Mouse (Mus musculus) embryonic fibroblast, embryonic 13.5 days (primary cell): ENCODE results near the gene Cryzl1. TPM values are rescaled to one million over a fixed set of nuclear protein-coding genes. Genes with fewer than 3 reads are reported as not detected.
A peak's percentile ranks its signal among the peaks of the same experiment; 100 is the strongest.

Experiments used
- H3K27ac ChIP-seq: 2 replicates; pipeline ENCODE4 v1.5.1; 2012; ENCODE audit warnings: low read length, control low read depth, inconsistent platforms; ENCODE audit not compliant: insufficient read depth
- H3K4me1 ChIP-seq: 2 replicates; pipeline ENCODE4 v1.6.1; 2011; ENCODE audit warnings: low read length; ENCODE audit not compliant: control insufficient read depth, insufficient read depth
- H3K4me3 ChIP-seq: 2 replicates; pipeline ENCODE4 v1.5.1; 2011; ENCODE audit warnings: mild to moderate bottlenecking, control low read depth, low read length; ENCODE audit not compliant: insufficient read depth
- CTCF ChIP-seq: IDR thresholded peaks from 2 replicates; pipeline ENCODE4 v1.5.1; 2011; ENCODE audit warnings: mild to moderate bottlenecking, control low read depth, low read length, moderate library complexity, borderline replicate concordance; ENCODE audit not compliant: insufficient read depth
- POLR2A ChIP-seq: IDR thresholded peaks from 2 replicates; pipeline ENCODE4 v1.6.1; 2011; ENCODE audit warnings: low read depth, mild to moderate bottlenecking, control low read depth, low read length, moderate library complexity
- polyA plus RNA-seq: library from polyadenylated mRNA; stranded (reverse); fragments of >200 nt; gene quantifications from 2 replicates; pipeline ENCODE4 v1.2.4, GENCODE M21; 2011; ENCODE audit warnings: low read depth; ENCODE audit not compliant: missing spikeins, insufficient read length

The Cryzl1 gene
- polyA plus RNA-seq, 1 experiment, result 68.6 TPM

DNA sequence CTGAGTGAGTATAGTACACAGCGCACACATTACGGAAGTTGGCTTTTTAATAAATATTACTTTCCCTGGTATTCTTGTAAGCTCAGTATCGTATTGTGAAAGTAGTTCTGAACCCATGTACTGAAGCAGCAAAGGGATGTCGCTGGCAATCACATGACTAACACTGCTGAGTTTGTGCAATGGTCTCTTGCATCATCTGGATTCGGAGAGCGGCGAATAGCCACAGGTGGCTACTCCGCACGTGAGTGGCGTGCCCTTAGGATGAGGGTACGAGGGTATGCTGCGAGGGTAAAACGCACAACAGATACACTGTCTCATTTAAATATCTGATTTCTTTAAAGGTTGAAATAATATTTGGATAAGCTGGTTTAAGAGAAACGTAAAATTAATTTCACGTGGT lies 1.3 kb downstream of the Cryzl1 start:
- H3K4me1 ChIP-seq, result peaks cover 4% of the 10 kb centered on the region; the same call in 1 of the 2 replicates
- H3K4me3 ChIP-seq, result peak overlapping the region; percentile 72
- H3K27ac ChIP-seq, result 0 out of 2 replicates have a peak overlapping the region, but pooled peaks have one; percentile 16
- TF ChIP-seq CTCF (no peak), POLR2A (no peak)

DNA sequence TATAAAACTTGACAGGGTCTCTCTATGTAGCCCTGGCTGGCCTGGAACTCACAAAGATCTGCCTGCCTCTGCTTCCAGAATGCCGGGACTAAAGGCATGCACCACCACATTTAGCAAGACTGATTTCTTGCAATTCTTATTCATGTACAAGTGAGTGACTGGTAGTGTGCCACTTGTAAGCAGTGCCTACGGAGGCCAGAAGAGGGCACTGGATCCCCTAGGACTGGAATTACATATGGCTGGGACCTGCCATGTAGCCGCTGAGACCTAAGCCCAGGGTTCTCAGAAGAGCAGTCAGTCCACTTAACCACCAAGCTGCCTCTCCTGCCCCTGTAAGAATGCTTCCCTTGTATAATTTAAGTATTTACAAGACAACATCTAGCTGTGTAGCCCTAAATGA lies 4.5 kb downstream of the Cryzl1 start:
- TF ChIP-seq POLR2A, result no peak
- peak; percentile 58; the same call in 1 of the 2 replicates for TF ChIP-seq CTCF

DNA sequence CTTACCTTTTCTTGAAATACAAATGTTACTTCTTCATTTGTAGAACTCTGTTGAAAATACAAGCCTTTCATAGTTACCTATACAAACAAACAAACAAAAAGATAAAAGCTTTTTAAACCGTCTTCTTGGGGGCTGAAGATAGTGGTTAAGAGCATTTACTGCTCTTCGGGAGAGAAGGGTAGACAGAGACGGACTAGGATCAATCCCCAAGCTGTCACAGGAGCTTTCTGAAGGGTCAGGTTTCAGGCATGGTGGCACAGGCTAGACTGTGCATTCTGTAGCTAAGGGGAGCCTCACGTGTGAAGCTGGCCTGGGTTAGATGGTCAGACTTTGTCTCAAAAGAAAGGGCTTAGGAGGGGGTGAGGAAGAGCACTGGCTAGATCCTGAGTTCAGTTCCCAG lies 11.4 kb downstream of the Cryzl1 start:
- Histone ChIP-seq H3K27ac (no peak overlapping the region), H3K4me1 (no peaks in the 10 kb centered on the region), H3K4me3 (no peak overlapping the region)
- TF ChIP-seq POLR2A (no peak), CTCF (no peak)

More for the DNA sequence above, 4.5 kb downstream of the Cryzl1 start:
- Histone ChIP-seq H3K4me3 (no peak overlapping the region), H3K27ac (no peak overlapping the region), H3K4me1 (no peaks in the 10 kb centered on the region; the same call in 1 of the 2 replicates)

DNA sequence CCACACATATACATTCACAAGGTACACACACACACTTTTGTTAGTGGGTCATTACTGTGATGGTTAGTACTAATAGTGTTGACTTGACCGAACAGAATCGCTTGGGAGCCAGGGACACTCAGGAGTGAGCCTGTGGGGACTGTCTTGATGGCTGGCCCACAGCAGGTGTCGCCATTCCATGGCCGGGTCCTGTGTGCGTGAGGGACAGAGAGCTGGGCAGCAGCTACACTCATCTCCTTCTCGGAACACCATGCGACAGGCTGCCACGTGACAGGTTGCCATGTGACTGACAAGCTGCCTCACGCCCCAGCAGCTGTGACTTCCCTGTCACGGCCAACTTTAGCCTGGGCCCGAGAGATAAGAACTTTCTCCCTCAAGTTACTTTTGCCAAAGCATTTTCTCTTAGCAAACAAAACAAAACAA lies 11.8 kb downstream of the Cryzl1 start:
- no peak for TF ChIP-seq CTCF
- no peak for TF ChIP-seq POLR2A
- H3K27ac ChIP-seq, result no peak overlapping the region

DNA sequence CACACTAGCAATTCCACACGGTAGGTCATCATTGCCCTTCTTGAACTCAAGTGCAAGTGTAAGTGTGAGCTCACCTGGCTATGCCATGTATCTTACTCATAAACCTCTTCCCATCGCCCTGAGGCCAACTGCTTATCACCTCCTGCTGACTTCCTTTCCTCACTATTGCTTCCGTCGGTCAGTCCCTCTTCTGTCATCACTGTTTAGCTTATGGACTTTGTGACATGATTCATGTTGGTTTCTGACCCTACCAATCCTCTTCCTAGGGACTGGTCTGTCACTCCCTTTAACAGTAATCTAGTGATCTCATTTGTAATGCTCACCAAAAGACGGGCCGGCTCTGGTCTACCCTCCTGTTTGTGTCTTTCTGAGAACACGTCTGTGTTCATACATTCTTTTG lies 18.5 kb downstream of the Cryzl1 start:
- H3K4me3 ChIP-seq, result no peak overlapping the region
- TF ChIP-seq POLR2A (no peak), CTCF (no peak)
- H3K27ac ChIP-seq, result no peak overlapping the region
- H3K4me1 ChIP-seq, result no peaks in the 10 kb centered on the region

More for the DNA sequence above, 11.8 kb downstream of the Cryzl1 start:
- Histone ChIP-seq H3K4me3 (no peak overlapping the region), H3K4me1 (no peaks in the 10 kb centered on the region)

DNA sequence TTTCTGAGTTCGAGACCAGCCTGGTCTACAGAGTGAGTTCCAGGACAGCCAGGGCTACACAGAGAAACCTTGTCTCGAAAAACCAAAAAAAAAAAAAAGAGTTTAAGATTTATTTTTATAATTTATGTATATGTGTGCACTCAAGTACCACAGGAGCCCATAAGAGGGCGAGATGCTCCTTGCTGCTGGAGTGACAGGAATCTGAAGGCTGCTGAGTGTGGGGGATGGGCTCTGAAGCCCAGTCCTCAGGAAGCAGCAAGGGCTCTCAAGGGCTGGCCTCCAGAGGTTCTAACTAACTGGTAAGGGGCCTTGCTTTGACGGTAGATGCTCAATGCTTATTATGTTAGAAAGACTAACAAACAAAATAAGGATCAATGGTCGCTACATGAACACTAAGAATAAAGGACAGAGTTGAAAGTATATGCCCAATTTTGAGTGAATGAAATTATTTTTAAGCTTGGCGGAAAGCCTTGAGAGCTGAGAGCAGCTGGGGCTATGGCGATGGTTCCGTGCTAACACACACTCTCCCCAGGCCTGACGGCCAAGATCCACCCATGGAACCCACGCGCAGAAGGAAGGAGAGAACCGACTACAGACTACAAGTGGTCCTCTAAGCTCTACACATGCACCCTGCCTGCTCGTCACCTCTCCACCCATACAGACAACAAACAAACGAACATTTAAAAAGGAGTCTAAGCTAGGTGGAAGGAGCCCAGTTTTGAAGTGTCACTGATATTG lies 24.0 kb downstream of the Cryzl1 start:
- TF ChIP-seq CTCF (0 out of 2 replicates have a peak, but pooled peaks have one; percentile 20), POLR2A (no peak)
- Histone ChIP-seq H3K27ac (no peak overlapping the region), H3K4me1 (no peaks in the 10 kb centered on the region), H3K4me3 (no peak overlapping the region)

DNA sequence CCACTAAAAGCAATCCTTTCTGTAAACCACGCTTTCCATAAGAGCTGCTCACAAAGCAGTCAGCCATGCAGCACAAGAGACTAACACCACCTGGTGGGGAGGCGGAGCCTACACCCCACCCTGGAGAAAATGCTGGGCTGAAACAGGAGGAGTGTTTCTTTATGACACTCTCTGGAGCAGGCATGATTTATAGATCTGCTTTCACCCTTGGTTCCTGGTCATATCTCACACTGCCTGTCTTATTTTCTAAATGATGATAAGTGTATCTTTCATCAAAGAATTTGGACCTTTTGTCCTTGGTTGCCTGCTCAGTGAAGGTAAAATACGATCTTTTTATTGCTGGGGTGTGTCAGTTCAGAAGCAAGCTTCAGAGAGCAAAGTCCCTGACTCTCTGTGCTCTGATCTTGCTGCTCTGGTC lies 26.0 kb downstream of the Cryzl1 start:
- TF ChIP-seq CTCF (no peak), POLR2A (no peak)
- Histone ChIP-seq H3K4me1 (no peaks in the 10 kb centered on the region), H3K27ac (no peak overlapping the region), H3K4me3 (no peak overlapping the region)

DNA sequence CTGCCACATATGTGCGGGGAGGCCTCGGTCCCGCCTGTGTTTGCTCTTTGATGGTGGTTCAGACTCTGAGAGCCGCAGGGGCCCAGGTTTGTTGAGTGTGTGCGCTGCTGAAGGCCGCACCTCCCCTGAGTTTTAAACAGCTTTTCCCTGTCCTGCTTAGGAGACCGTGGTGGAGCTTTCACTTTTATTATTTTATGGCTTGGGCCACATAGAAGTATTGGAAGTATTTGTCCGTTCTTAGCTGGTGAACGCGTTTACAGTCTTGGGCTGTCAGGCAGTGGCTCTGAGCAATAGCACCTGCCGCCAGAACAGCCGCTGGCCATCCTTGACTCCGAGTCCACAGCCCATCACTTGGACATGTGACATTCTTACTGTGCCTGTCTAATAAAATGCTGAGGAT lies 26.9 kb downstream of the Cryzl1 start:
- TF ChIP-seq CTCF (no peak), POLR2A (no peak)
- H3K4me1 ChIP-seq, result no peaks in the 10 kb centered on the region
- H3K4me3 ChIP-seq, result no peak overlapping the region
- H3K27ac ChIP-seq, result no peak overlapping the region

DNA sequence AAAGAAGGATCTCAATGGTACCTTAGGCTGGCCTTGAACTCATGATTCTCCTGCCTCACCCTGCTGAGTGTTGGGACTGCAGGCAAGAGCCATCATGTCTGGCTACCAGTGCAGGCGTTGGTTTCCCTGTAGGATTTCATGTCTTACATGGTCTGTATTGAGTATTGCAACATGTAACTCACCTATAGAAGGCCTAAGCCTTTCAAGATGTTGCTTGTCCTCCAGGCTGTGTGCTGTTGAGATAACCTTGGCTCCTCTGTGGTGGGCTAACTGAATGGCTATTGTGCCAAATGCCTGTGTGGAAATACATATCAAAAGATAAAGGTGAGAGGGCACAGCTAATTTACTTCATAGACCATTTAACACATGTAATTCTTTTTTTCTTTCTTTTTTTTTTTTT lies 29.8 kb downstream of the Cryzl1 start:
- no peak overlapping the region for H3K4me3 ChIP-seq

DNA sequence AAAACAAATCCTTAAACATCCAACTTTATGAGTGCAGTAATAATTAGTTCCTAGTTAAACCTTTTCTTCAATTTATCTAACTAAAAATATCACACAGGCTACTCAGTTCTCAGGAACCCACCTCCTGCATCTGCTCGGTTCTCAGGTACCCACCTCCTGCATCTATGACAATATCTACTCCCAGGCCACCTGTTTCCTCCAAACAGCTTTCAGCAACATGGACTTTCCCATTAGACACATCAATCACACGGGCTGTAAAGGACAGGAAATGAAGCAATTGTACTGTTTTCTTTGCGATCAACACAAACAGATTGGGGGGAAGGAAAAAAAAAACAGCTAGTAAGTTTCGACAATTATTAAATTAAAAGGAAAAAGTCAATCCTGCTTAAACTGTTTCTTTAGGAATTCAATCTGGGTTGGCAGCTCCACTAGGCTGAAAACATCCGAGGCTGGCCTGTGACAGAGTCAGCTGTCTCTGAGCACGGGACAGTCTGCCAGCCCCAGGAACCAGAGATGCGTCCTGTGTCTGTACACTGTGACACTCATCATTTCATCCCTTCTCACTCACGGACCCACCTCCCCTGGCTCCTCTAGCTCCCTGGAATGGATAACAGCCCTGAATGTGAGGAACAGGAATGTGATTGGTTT lies 33.5 kb downstream of the Cryzl1 start:
- TF ChIP-seq CTCF (no peak), POLR2A (no peak)
- Histone ChIP-seq H3K27ac (no peak overlapping the region), H3K4me1 (no peaks in the 10 kb centered on the region)

More for the DNA sequence above, 29.8 kb downstream of the Cryzl1 start:
- Histone ChIP-seq H3K27ac (no peak overlapping the region), H3K4me1 (no peaks in the 10 kb centered on the region)
- TF ChIP-seq POLR2A, result no peak
- no peak for TF ChIP-seq CTCF

More for the DNA sequence above, 33.5 kb downstream of the Cryzl1 start:
- H3K4me3 ChIP-seq, result no peak overlapping the region
